Mouse (Mus musculus) limb, embryonic 14.5 days (tissue): Measurements from ENCODE around the gene Dnali1. TPM values are rescaled to one million over a fixed set of nuclear protein-coding genes. Genes with fewer than 3 reads are reported as not detected.

Experiments
- ATAC-seq: fragments of 200-750 bp; cut with Nextera tagmentation; 2 replicates; pipeline ENCODE4 v1.8.0; 2017; ENCODE audit warnings: low read depth, moderate number of reproducible peaks, moderate TSS enrichment; ENCODE audit not compliant: low FRiP score
- DNase-seq: peaks from one replicate; pipeline ENCODE4 v3.0.0-alpha.2; 2015; ENCODE audit warnings: low spot score
- H3K27ac ChIP-seq: fragments of 300-500 bp; sonication (generic); replicated peaks from 2 replicates; pipeline ENCODE4 v1.5.1; 2014; ENCODE audit warnings: low read depth, mild to moderate bottlenecking, low read length, moderate library complexity, mixed read lengths
- H3K27me3 ChIP-seq: fragments of 300-500 bp; sonication (generic); 2 replicates; pipeline ENCODE4 v1.6.1; 2014; ENCODE audit warnings: low read length, mixed read lengths; ENCODE audit not compliant: control insufficient read depth, insufficient read depth
- H3K36me3 ChIP-seq: fragments of 300-500 bp; sonication (generic); 2 replicates; pipeline ENCODE4 v1.6.1; 2014; ENCODE audit warnings: mild to moderate bottlenecking, low read length, moderate library complexity, mixed read lengths; ENCODE audit not compliant: control insufficient read depth, insufficient read depth
- H3K4me1 ChIP-seq: fragments of 300-500 bp; sonication (generic); 2 replicates; pipeline ENCODE4 v1.6.1; 2014; ENCODE audit warnings: antibody characterized with exemption, low read length, mixed read lengths; ENCODE audit not compliant: control insufficient read depth, insufficient read depth
- H3K4me2 ChIP-seq: fragments of 300-500 bp; sonication (generic); replicated peaks from 2 replicates; pipeline ENCODE4 v1.6.1; 2014; ENCODE audit warnings: low read depth, mild to moderate bottlenecking, low read length, moderate library complexity; ENCODE audit not compliant: severe bottlenecking
- H3K4me3 ChIP-seq: fragments of 300-500 bp; sonication (generic); replicated peaks from 2 replicates; pipeline ENCODE4 v1.5.1; 2014; ENCODE audit warnings: low read length
- H3K9ac ChIP-seq: fragments of 300-500 bp; sonication (generic); 2 replicates; pipeline ENCODE4 v1.6.1; 2014; ENCODE audit warnings: mild to moderate bottlenecking, low read depth, low read length, moderate library complexity; ENCODE audit not compliant: severe bottlenecking
- H3K9me3 ChIP-seq: fragments of 300-500 bp; sonication (generic); 2 replicates; pipeline ENCODE4 v1.6.1; 2016; ENCODE audit warnings: low read length; ENCODE audit not compliant: control insufficient read depth
- POLR2A ChIP-seq: fragments of 200-500 bp; IDR thresholded peaks from 2 replicates; pipeline ENCODE4 v1.8.0; 2012; ENCODE audit warnings: inconsistent platforms, mild to moderate bottlenecking, moderate library complexity, borderline replicate concordance; ENCODE audit not compliant: insufficient read depth, insufficient read length; ENCODE audit errors: extremely low read depth
- WGBS: fragments of 180-500 bp; shearing (Covaris S2); extraction: QIAGEN DNeasy Blood & Tissue Kit; methylation state at CpG from one replicate; pipeline ENCODE4 v1.1.7; 2014; 5-methylcytosine and 5-hydroxymethylcytosine counted together
- polyA plus RNA-seq, 2 experiments: library from polyadenylated mRNA; depleted of rRNA in 1 of 2; stranded (reverse) in 1 of 2; unstranded in 1 of 2; fragments of >200 nt; fragmentation: Nextera tagmentation in 1 of 2; extraction: Ambion mirVana in 1 of 2; gene quantifications; 2 replicates each; pipeline versions ENCODE4 v1.2.1 to v1.2.3; 2012 to 2014

Gene Dnali1
- polyA plus RNA-seq, 2 experiments, result 0.06 to 0.11 TPM

DNA sequence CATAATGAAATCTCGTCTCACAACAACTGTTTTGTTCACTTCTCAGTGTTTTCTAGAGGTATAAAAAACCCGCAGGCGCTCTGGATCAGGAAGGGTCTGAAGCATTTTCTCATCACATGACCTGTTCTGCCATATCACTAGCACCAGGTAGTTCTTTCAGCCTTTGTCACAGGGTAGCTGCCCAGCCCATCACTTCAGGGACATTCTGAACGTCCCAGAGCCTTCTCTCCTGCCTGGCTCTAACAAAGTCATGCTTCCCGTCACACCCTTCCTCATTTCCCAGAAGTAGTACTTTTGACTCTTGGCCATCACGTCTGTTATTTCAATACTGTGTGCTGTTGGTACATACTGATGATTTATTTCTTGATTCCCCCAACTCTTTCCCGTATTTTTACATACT, 21.0 kb downstream of the Dnali1 start:
- Histone ChIP-seq H3K9me3 (no peaks in the 10 kb centered on the region), H3K4me2 (no peak overlapping the region), H3K9ac (no peak overlapping the region), H3K36me3 (peaks cover 96% of the 10 kb centered on the region), H3K27me3 (no peaks in the 10 kb centered on the region), H3K4me3 (no peak overlapping the region), H3K4me1 (no peaks in the 10 kb centered on the region), H3K27ac (no peak overlapping the region)
- ATAC-seq (no peak), DNase-seq (no peak)
- WGBS, result 85% methylated on average over 7 of the region's 7 CpGs
- TF ChIP-seq POLR2A, result no peak

GRCm38 (mm10) chr4:125034341-125034740, 31.2 kb downstream of the Dnali1 start:
- ATAC-seq (no peak), DNase-seq (no peak)
- Histone ChIP-seq H3K4me3 (no peak overlapping the region), H3K4me2 (no peak overlapping the region), H3K9me3 (no peaks in the 10 kb centered on the region), H3K36me3 (peaks cover 32% of the 10 kb centered on the region), H3K9ac (no peak overlapping the region), H3K27ac (no peak overlapping the region), H3K27me3 (no peaks in the 10 kb centered on the region), H3K4me1 (peaks cover 10% of the 10 kb centered on the region)
- no peak for TF ChIP-seq POLR2A
- WGBS, result 94% methylated on average over 4 of the region's 4 CpGs

- Histone ChIP-seq H3K27ac (0 out of 2 replicates have a peak overlapping the region, but pooled peaks have one; percentile 58), H3K9ac (peak overlapping the region; percentile 93), H3K9me3 (no peaks in the 10 kb centered on the region), H3K4me2 (peak overlapping the region; percentile 93), H3K36me3 (no peaks in the 10 kb centered on the region; the same call in 1 of the 2 replicates), H3K27me3 (no peaks in the 10 kb centered on the region), H3K4me1 (peaks cover 10% of the 10 kb centered on the region), H3K4me3 (peak overlapping the region; percentile 92)
- 1% methylated on average over 50 of the region's 50 CpGs for WGBS
- TF ChIP-seq POLR2A, result peak; percentile 77; the same call in 1 of the 2 replicates
- DNase-seq (peak; percentile 92), ATAC-seq (peak; percentile 97)
Measured at GRCm38 (mm10) chr4:125029891-125030614, 35.5 kb downstream of the Dnali1 start.

GRCm38 (mm10) chr4:125020780-125021538, 44.5 kb downstream of the Dnali1 start:
- no peak overlapping the region for H3K4me2 ChIP-seq
- H3K4me1 ChIP-seq, result no peaks in the 10 kb centered on the region
- DNase-seq (peak; percentile 53), ATAC-seq (no peak)
- no peak overlapping the region for H3K4me3 ChIP-seq
- 0 out of 2 replicates have a peak, but pooled peaks cover 8% of the 10 kb centered on the region for H3K27me3 ChIP-seq
- WGBS, result 25% methylated on average over 11 of the region's 11 CpGs
- no peaks in the 10 kb centered on the region for H3K9me3 ChIP-seq
- no peak overlapping the region for H3K9ac ChIP-seq
- no peak overlapping the region for H3K27ac ChIP-seq
- no peaks in the 10 kb centered on the region for H3K36me3 ChIP-seq
- TF ChIP-seq POLR2A, result no peak

DNA sequence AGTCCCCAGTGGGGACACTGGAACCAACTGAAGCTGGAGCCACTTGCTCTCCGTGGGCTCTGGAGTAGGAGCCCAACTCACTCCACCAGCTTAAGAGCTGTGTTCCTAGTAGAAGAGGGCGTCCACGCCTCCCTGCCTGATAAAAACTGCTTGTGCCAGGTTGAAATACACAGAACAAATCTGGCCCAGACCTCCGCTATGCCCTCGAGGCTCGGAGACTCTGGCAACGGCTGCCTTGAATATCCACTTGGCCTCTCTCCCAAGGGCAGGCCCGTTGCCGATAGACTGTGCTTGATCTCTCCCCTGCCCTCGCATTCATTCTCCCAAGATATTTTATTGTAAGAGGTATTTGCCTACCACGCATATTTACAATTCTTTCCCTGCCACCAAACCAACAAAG, 48.1 kb downstream of the Dnali1 start:
- Histone ChIP-seq H3K27me3 (0 out of 2 replicates have a peak, but pooled peaks cover 4% of the 10 kb centered on the region), H3K36me3 (no peaks in the 10 kb centered on the region), H3K9ac (no peak overlapping the region), H3K4me3 (no peak overlapping the region), H3K9me3 (no peaks in the 10 kb centered on the region), H3K27ac (no peak overlapping the region), H3K4me1 (no peaks in the 10 kb centered on the region), H3K4me2 (no peak overlapping the region)
- no peak for TF ChIP-seq POLR2A
- DNase-seq (no peak), ATAC-seq (no peak)
- 74% methylated on average over 11 of the region's 11 CpGs for WGBS
